Mouse (Mus musculus) megakaryocyte-erythroid progenitor cell, adult 5-6 weeks (primary cell): ENCODE data around the gene Lenep. TPM values are rescaled to one million over a fixed set of nuclear protein-coding genes. Genes with fewer than 3 reads are reported as not detected.

Experiments
- ATAC-seq: replicated peaks from 2 replicates; pipeline ENCODE4 v1.8.0; 2016; ENCODE audit warnings: mild to moderate bottlenecking, inconsistent platforms; ENCODE audit not compliant: severe bottlenecking, poor library complexity, low FRiP score, low TSS enrichment
- total RNA-seq, 2 experiments: library from RNA; stranded (forward) in 1 of 2; stranded (reverse) in 1 of 2; fragments of 200-1000, 215-1000 nt in 1 of 2; fragments of >200 nt in 1 of 2; fragmentation: Nextera tagmentation in 1 of 2; gene quantifications; 2 replicates each; pipeline ENCODE4 v1.2.3; 2014 to 2017

The Lenep gene
- total RNA-seq, 2 experiments from 2014 or later = 3.5 TPM; not detected in 1

GRCm38 (mm10) chr3:89421002-89421774 is 18.6 kb upstream of the Lenep start:
- ATAC-seq = peak; percentile 62

- ATAC-seq = no peak
These were observed 17.8 kb upstream of the Lenep start for GRCm38 (mm10) chr3:89420421-89420820.

- no peak for ATAC-seq
These were observed 17.4 kb upstream of the Lenep start for GRCm38 (mm10) chr3:89419981-89420380.

DNA sequence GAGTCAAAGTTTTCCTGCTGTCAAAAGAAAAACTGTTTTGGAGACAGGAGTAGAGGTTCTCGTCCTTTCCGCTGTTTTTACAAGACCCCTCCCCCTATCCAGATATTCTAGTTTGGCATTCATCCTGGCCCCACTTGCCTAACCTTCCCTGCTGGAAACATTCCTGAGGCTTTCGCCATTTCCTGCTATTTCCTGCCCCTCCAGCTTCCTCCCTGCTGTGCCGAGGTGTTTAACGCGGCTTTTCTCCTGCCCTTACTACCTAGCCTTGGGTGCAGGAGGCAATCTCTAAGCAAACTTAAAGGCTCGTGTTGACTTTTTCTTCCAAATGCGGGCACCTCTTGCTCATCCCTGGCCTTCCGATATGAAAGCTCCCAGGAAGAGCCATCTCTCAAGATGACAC is 17.0 kb upstream of the Lenep start:
- ATAC-seq = no peak

GRCm38 (mm10) chr3:89418861-89419250 is 16.3 kb upstream of the Lenep start:
- ATAC-seq = no peak

GRCm38 (mm10) chr3:89418170-89418860 is 15.7 kb upstream of the Lenep start, which contains the start of the genes Cks1b and Shc1:
Gene Cks1b, minus strand, starts transcription at chr3:89418383.
Gene Shc1, plus strand, starts transcription at chr3:89418443.
- peak; percentile 88 for ATAC-seq

- peak; percentile 4 for ATAC-seq
These were observed 15.2 kb upstream of the Lenep start for GRCm38 (mm10) chr3:89417840-89418169.

DNA sequence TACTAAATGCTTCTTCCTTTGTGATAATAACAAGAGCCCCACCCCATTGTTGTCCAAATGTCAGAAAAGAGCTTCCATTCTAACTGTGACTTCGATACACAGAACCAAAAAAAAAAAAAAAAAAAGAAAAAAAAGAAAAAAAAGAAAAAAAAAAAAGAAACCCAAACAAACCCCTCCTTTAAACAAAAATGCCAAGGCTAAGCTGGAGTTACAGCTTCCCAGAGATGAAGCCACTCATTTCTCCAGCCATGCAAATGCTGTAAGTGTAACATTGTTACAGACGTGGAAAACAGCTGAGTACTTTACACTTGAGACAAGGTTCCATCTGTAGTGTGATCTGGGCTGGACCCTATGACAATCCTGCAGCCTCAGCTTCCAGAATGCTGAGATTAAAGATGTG is 14.5 kb upstream of the Lenep start:
- no peak for ATAC-seq

- no peak for ATAC-seq
These were observed 13.6 kb upstream of the Lenep start for GRCm38 (mm10) chr3:89416158-89416557.

GRCm38 (mm10) chr3:89411490-89412393 is 9.1 kb upstream of the Lenep start, which contains the start of gene Flad1:
Gene Flad1, minus strand, starts transcription at chr3:89411870.
- ATAC-seq = peak; percentile 99

GRCm38 (mm10) chr3:89410864-89411263 is 8.3 kb upstream of the Lenep start:
- ATAC-seq = no peak

- no peak for ATAC-seq
These were observed 7.1 kb upstream of the Lenep start for GRCm38 (mm10) chr3:89409701-89410100.

- no peak for ATAC-seq
These were observed 5.9 kb upstream of the Lenep start for GRCm38 (mm10) chr3:89408448-89408847.

GRCm38 (mm10) chr3:89406887-89407286 is 4.3 kb upstream of the Lenep start:
- no peak for ATAC-seq

- no peak for ATAC-seq
These were observed 1.3 kb downstream of the Lenep start for GRCm38 (mm10) chr3:89401329-89401728.

- no peak for ATAC-seq
These were observed 6.0 kb downstream of the Lenep start for GRCm38 (mm10) chr3:89396654-89397005.

GRCm38 (mm10) chr3:89395806-89396653 is 6.6 kb downstream of the Lenep start:
- ATAC-seq = 0 out of 2 replicates have a peak, but pooled peaks have one; percentile 16

- no peak for ATAC-seq
These were observed 7.2 kb downstream of the Lenep start for GRCm38 (mm10) chr3:89395419-89395805.

GRCm38 (mm10) chr3:89394894-89395256 is 7.7 kb downstream of the Lenep start:
- ATAC-seq = 0 out of 2 replicates have a peak, but pooled peaks have one; percentile 16
